Mouse (Mus musculus) myocyte (in vitro differentiated cells): ENCODE results near the gene Sergef. TPM values are rescaled to one million over a fixed set of nuclear protein-coding genes. Genes with fewer than 3 reads are reported as not detected.

ENCODE experiments used
- H3K27me3 ChIP-seq: one replicate; pipeline ENCODE4 v1.6.1; 2011; ENCODE audit not compliant: control insufficient read depth, insufficient read depth, insufficient read length
- H3K36me3 ChIP-seq: one replicate; pipeline ENCODE4 v1.6.1; 2011; ENCODE audit not compliant: control insufficient read depth, insufficient read depth
- H3K4me2 ChIP-seq: one replicate; pipeline ENCODE4 v1.6.1; 2011; ENCODE audit warnings: low read depth, control low read depth
- H3K4me3 ChIP-seq: one replicate; pipeline ENCODE4 v1.5.1; 2011; ENCODE audit warnings: mild to moderate bottlenecking, control low read depth, moderate library complexity
- H3K79me2 ChIP-seq: one replicate; pipeline ENCODE4 v1.6.1; 2011; ENCODE audit not compliant: control insufficient read depth, insufficient read depth
- H3ac ChIP-seq: one replicate; pipeline ENCODE4 v1.6.1; 2011; ENCODE audit not compliant: control insufficient read depth, insufficient read length
- CEBPB ChIP-seq: IDR thresholded peaks from 2 replicates; pipeline ENCODE4 v1.6.1; 2011; ENCODE audit warnings: mild to moderate bottlenecking, moderate library complexity; ENCODE audit not compliant: poor library complexity, insufficient read depth, severe bottlenecking
- E2F4 ChIP-seq: IDR thresholded peaks from one replicate; pipeline ENCODE4 v1.6.1; 2011; ENCODE audit warnings: mild to moderate bottlenecking, control low read depth, moderate library complexity; ENCODE audit not compliant: insufficient read depth
- MAX ChIP-seq: IDR thresholded peaks from one replicate; pipeline ENCODE4 v1.6.1; 2011; ENCODE audit warnings: low read depth, mild to moderate bottlenecking, control low read depth
- MYOD1 ChIP-seq, 3 experiments: IDR thresholded peaks; one replicate each; pipeline ENCODE4 v1.6.1; 2011; ENCODE audit warnings: control low read depth in 2 of 3, low read depth in 2 of 3, mild to moderate bottlenecking in 2 of 3, moderate library complexity in 1 of 3; ENCODE audit not compliant: insufficient read length in 2 of 3, control insufficient read depth in 1 of 3
- MYOG ChIP-seq, 3 experiments: IDR thresholded peaks; one replicate each; pipeline ENCODE4 v1.6.1; 2011; ENCODE audit warnings: control low read depth in 2 of 3, low read depth in 2 of 3, mild to moderate bottlenecking in 2 of 3; ENCODE audit not compliant: insufficient read length in 2 of 3, control insufficient read depth in 1 of 3, insufficient read depth in 1 of 3
- POLR2A ChIP-seq: IDR thresholded peaks from one replicate; pipeline ENCODE4 v1.6.1; 2011; ENCODE audit warnings: low read depth, mild to moderate bottlenecking, control low read depth, moderate library complexity; ENCODE audit not compliant: insufficient read length
- POLR2AphosphoS2 ChIP-seq: IDR thresholded peaks from one replicate; pipeline ENCODE4 v1.6.1; 2011; ENCODE audit warnings: low read depth, control low read depth; ENCODE audit not compliant: insufficient read length
- REST ChIP-seq: IDR thresholded peaks from one replicate; pipeline ENCODE4 v1.6.1; 2011; ENCODE audit warnings: mild to moderate bottlenecking, control low read depth, moderate library complexity; ENCODE audit not compliant: insufficient read depth, insufficient read length
- SRF ChIP-seq: IDR thresholded peaks from one replicate; pipeline ENCODE4 v1.6.1; 2011; ENCODE audit warnings: low read depth; ENCODE audit not compliant: control insufficient read depth, insufficient read length
- TCF12 ChIP-seq: IDR thresholded peaks from one replicate; pipeline ENCODE4 v1.6.1; 2011; ENCODE audit warnings: mild to moderate bottlenecking, control low read depth; ENCODE audit not compliant: poor library complexity, insufficient read depth, severe bottlenecking
- TCF3 ChIP-seq: IDR thresholded peaks from one replicate; pipeline ENCODE4 v1.6.1; 2011; ENCODE audit warnings: low read depth, control low read depth; ENCODE audit not compliant: insufficient read length
- USF1 ChIP-seq: IDR thresholded peaks from one replicate; pipeline ENCODE4 v1.6.1; 2011; ENCODE audit warnings: low read depth, mild to moderate bottlenecking, control low read depth, moderate library complexity
- polyA plus RNA-seq: library from polyadenylated mRNA; unstranded; fragments of >200 nt; fragmentation: generic; extraction: Trizol; gene quantifications from one replicate; pipeline ENCODE4 v1.2.1, GENCODE M21; 2012; ENCODE audit warnings: missing spikeins

Sergef gene
- polyA plus RNA-seq, 1 experiment, result 13.9 TPM

DNA sequence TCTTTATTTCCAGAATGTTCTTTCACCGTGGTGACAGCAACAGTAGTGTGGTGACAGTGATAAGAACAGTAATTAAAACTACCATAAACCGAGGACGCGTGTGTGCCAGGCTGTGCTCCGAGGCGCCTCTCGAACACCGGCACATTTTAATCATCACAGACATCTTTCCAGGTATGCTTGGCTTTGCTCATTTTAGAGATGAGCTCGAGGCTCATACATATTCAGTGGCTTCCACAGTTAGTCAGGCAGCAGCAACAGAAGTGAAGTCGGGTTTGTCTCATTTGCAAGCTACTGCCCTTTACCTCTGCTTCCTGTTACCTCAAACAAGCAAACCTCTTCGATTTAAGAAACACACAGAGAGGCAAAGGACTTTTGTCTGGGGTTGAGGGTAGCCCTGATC, 120.5 kb downstream of the Sergef start:
- Histone ChIP-seq H3ac (no peak overlapping the region), H3K27me3 (peaks cover 20% of the 10 kb centered on the region)
- TF ChIP-seq MYOG (IDR thresholded peaks at IDR 0.05; ENCODE audit: control insufficient read depth in 1 of 3, insufficient read depth in 1 of 3, insufficient read length in 2 of 3, low read depth in 2 of 3) (no peak), POLR2AphosphoS2 (no peak), REST (no peak), CEBPB (no peak), TCF3 (no peak), E2F4 (no peak), USF1 (no peak)

DNA sequence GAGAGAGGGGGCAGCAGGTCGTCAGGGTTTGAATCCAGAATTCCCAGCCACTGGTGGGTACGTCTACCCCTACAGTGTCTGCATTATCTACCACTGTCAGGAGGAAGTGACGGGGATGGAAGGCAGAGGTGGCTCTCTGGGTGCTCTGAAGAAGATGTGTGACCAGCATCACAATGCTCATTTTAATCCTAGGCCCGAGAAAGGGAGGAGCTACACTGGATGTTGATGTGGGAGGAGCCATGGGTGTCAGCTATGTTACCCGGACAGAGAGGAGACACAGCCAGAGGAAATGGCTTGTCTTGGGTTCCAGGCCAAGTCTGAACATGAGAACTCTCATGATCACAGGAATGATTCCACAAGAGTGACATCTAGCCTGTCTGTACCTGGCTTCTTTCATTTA, 122.4 kb downstream of the Sergef start:
- Histone ChIP-seq H3K79me2 (no peaks in the 10 kb centered on the region), H3K4me3 (no peak overlapping the region), H3K4me2 (no peak overlapping the region), H3K36me3 (no peaks in the 10 kb centered on the region), H3K27me3 (peaks cover 19% of the 10 kb centered on the region), H3ac (no peak overlapping the region)
- TF ChIP-seq USF1 (no peak), TCF12 (no peak), MAX (no peak), REST (no peak), MYOD1 (IDR thresholded peaks at IDR 0.05; ENCODE audit: control insufficient read depth in 1 of 3, insufficient read length in 2 of 3, low read depth in 2 of 3) (no peak), TCF3 (no peak), POLR2A (no peak), MYOG (IDR thresholded peaks at IDR 0.05; ENCODE audit: control insufficient read depth in 1 of 3, insufficient read depth in 1 of 3, insufficient read length in 2 of 3, low read depth in 2 of 3) (no peak), POLR2AphosphoS2 (no peak)

More for the DNA sequence above, 120.5 kb downstream of the Sergef start:
- Histone ChIP-seq H3K4me3 (no peak overlapping the region), H3K4me2 (no peak overlapping the region), H3K79me2 (no peaks in the 10 kb centered on the region), H3K36me3 (no peaks in the 10 kb centered on the region)

GRCm38 (mm10) chr7:46515960-46516359, 123.6 kb downstream of the Sergef start:
- H3K4me3 ChIP-seq, result no peak overlapping the region
- H3K36me3 ChIP-seq, result no peaks in the 10 kb centered on the region
- no peak overlapping the region for H3ac ChIP-seq
- no peaks in the 10 kb centered on the region for H3K79me2 ChIP-seq
- no peak overlapping the region for H3K4me2 ChIP-seq
- no peak for TF ChIP-seq E2F4
- no peak for TF ChIP-seq REST
- TF ChIP-seq TCF12, result no peak
- TF ChIP-seq CEBPB, result no peak
- TF ChIP-seq TCF3, result no peak
- no peak for TF ChIP-seq USF1
- TF ChIP-seq MAX, result no peak
- no peak for TF ChIP-seq MYOG (IDR thresholded peaks at IDR 0.05; ENCODE audit: control insufficient read depth in 1 of 3, insufficient read depth in 1 of 3, insufficient read length in 2 of 3, low read depth in 2 of 3)
- no peak for TF ChIP-seq SRF
- TF ChIP-seq POLR2AphosphoS2, result no peak
- no peak for TF ChIP-seq MYOD1 (IDR thresholded peaks at IDR 0.05; ENCODE audit: control insufficient read depth in 1 of 3, insufficient read length in 2 of 3, low read depth in 2 of 3)
- TF ChIP-seq POLR2A, result no peak
- H3K27me3 ChIP-seq, result peaks cover 9% of the 10 kb centered on the region

GRCm38 (mm10) chr7:46514981-46515380, 124.6 kb downstream of the Sergef start:
- no peak for TF ChIP-seq MYOG (IDR thresholded peaks at IDR 0.05; ENCODE audit: control insufficient read depth in 1 of 3, insufficient read depth in 1 of 3, insufficient read length in 2 of 3, low read depth in 2 of 3)
- no peak for TF ChIP-seq TCF3
- no peak for TF ChIP-seq TCF12
- no peak for TF ChIP-seq CEBPB
- no peak for TF ChIP-seq MAX
- H3K27me3 ChIP-seq, result peaks cover 4% of the 10 kb centered on the region
- H3K4me3 ChIP-seq, result no peak overlapping the region
- no peaks in the 10 kb centered on the region for H3K79me2 ChIP-seq
- no peaks in the 10 kb centered on the region for H3K36me3 ChIP-seq
- no peak overlapping the region for H3ac ChIP-seq
- no peak overlapping the region for H3K4me2 ChIP-seq

- H3K36me3 ChIP-seq, result no peaks in the 10 kb centered on the region
- H3K4me2 ChIP-seq, result no peak overlapping the region
- H3ac ChIP-seq, result no peak overlapping the region
- no peak for TF ChIP-seq MAX
- TF ChIP-seq USF1, result no peak
- no peak for TF ChIP-seq POLR2AphosphoS2
- no peak for TF ChIP-seq TCF12
- TF ChIP-seq SRF, result no peak
- no peak for TF ChIP-seq POLR2A
- TF ChIP-seq MYOD1 (IDR thresholded peaks at IDR 0.05; ENCODE audit: control insufficient read depth in 1 of 3, insufficient read length in 2 of 3, low read depth in 2 of 3), result no peak
- TF ChIP-seq E2F4, result no peak
- no peak for TF ChIP-seq REST
- TF ChIP-seq TCF3, result no peak
- H3K27me3 ChIP-seq, result peaks cover 4% of the 10 kb centered on the region
- no peaks in the 10 kb centered on the region for H3K79me2 ChIP-seq
- H3K4me3 ChIP-seq, result no peak overlapping the region
Measured at GRCm38 (mm10) chr7:46513562-46513961, 126.0 kb downstream of the Sergef start.
